Mouse (Mus musculus): ENCODE results near the gene Nsun7.
"Not testable (repeated sequence)": the region's sequence is repeated elsewhere in the genome, so short reads cannot be mapped to it uniquely, and the experiment has no call there.

The Nsun7 gene

GRCm38 (mm10) chr5:66259756-66260448 lies at the start of gene Nsun7:
TSS of gene Nsun7 (plus strand) at chr5:66259897.
- peak; percentile 75 for DNase-seq (ENCODE audit: low spot score)

DNA sequence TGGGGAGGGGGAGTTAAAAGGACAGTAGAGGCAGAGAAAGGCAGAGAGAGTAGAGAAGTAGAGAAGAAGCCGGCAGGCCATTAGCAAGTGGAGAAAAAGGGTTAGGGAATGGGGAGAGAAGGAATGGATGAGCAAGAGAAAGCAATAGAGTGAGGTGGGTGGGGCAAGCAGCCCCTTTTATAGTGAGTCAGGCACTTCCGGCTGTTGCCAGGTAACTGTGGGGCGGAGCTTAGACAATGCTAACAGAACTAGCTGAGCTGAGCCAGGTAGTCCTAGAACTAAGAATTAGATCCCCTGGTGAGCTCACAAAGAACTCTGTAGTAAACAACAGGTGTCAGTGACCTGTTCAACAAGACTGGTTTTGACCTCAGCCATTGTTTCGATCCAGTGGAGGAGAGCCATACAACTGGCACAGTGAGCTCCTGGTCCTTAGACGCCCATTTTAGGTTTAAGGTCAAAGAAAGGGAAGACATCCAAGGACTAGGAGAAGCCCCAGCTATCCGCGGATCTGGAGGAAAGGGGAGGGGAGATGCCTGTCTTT lies 45.2 kb upstream of the Nsun7 start:
- DNase-seq (ENCODE audit: low spot score), result peak; percentile 41

- DNase-seq (ENCODE audit: low spot score), result no peak
Measured at GRCm38 (mm10) chr5:66215569-66216277, 44.0 kb upstream of the Nsun7 start.

DNA sequence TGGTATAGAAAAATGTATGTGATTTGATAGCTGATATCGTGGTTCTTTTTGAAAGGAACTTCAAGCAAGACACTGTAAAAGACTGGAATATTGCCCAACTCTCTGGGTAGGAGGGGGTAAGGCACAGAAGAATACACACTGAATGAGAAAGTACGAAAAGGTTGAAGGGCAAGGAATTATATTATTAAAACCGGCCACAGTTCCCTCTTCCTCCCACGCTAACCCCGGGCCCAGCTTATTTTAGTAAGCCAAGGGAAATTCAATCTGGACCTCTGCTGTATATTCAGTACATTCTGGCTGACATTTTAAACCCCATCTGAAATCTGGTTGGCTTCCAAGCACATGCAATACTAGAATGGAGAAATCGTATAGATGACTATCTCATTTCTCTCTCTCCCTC lies 40.0 kb upstream of the Nsun7 start:
- DNase-seq (ENCODE audit: low spot score), result no peak

DNA sequence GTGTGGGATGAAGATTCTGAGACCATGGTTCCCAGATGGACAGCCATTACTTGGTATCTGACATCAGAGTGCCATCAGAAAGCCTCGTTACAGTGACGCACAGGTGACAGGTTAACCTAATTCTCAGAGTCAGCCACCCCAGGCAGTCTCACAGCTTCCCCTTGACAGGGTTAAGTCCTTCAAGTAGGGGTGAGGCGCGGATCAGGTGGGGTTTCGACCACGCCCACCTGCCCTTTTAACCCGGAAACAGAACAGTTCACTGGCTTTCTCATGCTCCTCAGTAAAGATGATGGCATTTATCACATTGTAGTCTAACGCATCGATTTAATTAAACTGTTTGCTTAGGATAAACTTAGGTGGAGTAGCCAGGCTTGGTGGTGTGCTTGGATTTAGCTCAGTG lies 39.1 kb upstream of the Nsun7 start:
- DNase-seq (ENCODE audit: low spot score), result no peak

DNA sequence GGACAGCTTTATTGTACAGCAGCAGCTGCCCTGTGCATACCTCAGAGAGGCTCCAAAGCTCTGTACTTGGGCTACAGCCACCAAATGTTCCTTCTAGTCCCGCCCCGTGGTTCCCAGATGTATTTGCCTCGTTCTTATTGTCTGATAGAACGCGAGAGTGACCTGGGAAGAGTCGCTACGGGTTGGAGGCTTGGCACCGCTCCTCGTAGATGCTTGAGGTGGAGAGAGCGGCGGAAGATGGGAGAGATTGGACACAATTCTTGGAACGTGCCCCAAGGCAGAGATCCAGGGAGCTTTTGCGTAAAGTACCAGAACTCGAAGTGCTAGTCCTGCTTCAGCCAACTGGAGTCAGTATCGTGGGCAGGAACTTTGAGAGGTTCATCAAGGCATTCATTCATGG lies 36.8 kb upstream of the Nsun7 start:
- DNase-seq (ENCODE audit: low spot score), result peak; percentile 35

DNA sequence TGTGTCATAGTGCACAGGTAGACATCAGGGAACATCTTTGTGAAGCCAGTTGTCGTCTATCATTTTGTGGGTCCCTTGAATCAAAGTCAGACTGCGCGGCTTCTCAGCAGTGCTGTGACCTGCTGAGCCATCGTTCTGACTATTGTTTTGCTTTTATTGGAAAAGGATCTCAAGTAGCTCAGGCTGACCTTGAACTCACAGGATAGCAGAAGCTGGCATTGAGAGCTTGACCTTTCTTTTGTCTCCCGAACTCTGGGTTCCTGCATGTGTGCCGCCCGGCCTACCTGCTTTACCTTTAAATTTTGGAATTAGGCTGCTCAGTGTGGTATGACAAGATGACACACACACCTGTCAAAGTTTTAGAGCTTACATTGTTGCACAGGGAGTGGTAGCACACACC lies 33.2 kb upstream of the Nsun7 start:
- DNase-seq (ENCODE audit: low spot score), result no peak

- no peak for DNase-seq (ENCODE audit: low spot score)
Measured at GRCm38 (mm10) chr5:66231660-66232269, 27.9 kb upstream of the Nsun7 start.

- DNase-seq (ENCODE audit: low spot score), result no peak
Measured at GRCm38 (mm10) chr5:66232456-66232855, 27.2 kb upstream of the Nsun7 start.

GRCm38 (mm10) chr5:66241894-66242293 lies 17.8 kb upstream of the Nsun7 start:
- DNase-seq (ENCODE audit: low spot score), result no peak

GRCm38 (mm10) chr5:66243467-66243866 lies 16.2 kb upstream of the Nsun7 start:
- DNase-seq (ENCODE audit: low spot score), result no peak

GRCm38 (mm10) chr5:66244043-66244660 lies 15.5 kb upstream of the Nsun7 start:
- no peak for DNase-seq (ENCODE audit: low spot score)

- DNase-seq (ENCODE audit: low spot score), result no peak
Measured at GRCm38 (mm10) chr5:66245958-66246497, 13.7 kb upstream of the Nsun7 start.

DNA sequence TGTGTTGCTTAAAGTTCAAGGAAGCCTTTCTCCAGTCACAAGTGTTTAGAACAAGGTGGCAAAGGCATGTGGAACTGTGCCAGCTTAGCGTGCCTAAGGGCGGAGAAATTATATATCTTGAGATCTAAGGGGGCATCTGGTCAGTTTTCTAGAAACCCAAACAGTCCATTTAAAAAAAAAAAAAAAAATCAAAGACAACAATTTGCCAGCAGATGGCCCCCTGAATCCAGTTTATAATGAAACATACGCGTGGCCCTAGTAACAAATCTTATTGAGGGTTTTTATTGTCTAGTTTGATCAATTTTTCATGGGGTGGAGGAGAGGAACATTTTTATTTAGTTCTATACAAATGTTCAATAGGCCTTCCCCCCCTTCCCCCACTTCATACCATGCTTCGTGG lies 6.5 kb upstream of the Nsun7 start:
- no peak for DNase-seq (ENCODE audit: low spot score)

DNA sequence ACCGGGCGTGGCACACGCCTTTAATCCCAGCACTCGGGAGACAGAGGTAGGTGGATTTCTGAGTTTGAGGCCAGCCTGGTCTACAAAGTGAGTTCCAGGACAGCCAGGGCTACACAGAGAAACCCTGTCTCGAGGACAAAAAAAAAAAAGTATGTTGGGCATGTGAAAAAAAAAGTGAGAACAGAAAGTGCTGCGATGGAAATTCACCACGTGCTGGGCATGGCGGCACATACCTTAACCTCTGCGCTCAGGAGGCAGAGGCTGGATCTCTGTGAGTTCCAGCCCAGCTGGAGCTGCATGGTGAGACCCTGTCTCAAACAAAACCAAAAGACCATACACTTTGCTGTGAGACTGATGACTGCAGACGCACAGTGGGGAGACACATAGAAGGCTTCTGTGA lies 4.7 kb upstream of the Nsun7 start:
- no peak for DNase-seq (ENCODE audit: low spot score)

DNA sequence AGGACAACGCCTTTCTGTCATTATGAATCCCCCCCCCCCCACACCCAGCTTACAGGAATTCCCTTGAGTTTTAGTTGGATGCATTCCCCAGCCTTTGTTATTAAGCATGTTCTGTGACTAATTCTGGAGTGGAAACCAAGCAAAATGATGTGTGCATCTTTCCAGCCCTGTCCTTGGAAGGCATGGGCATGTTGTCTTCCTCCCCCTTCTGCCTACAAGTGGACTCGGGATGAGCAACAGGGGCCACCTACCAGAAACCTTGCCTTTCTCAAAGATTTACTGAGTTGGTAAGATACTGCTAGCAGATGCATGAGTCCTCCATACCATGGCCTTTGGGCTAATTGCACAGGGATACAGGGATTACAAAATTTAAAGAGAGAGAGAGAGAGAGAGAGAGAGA lies 697 bp upstream of the Nsun7 start:
- no peak for DNase-seq (ENCODE audit: low spot score)

- not testable (repeated sequence) for DNase-seq (ENCODE audit: low spot score)
Measured at GRCm38 (mm10) chr5:66259431-66259755, 304 bp upstream of the Nsun7 start.

GRCm38 (mm10) chr5:66262475-66262874 lies 2.8 kb downstream of the Nsun7 start:
- DNase-seq (ENCODE audit: low spot score), result no peak

DNA sequence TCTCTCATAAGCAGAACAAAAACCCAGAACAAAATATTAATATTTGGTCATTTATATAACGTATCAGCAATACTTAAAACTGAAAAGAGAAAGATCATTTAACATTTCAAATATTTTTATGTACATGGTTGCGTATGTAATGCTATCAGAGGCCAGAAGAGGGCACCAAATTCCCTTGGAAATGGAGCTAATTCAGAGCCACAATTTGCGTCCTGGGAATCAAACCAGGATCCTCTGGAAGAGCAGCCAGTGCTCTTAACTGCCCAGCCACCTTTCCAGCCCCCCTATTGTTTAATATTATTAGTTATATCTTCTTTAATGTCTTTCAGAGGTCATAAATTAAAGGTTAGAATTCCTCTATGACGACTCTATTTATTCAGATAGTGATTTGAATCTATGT lies 3.7 kb downstream of the Nsun7 start:
- DNase-seq (ENCODE audit: low spot score), result no peak

DNA sequence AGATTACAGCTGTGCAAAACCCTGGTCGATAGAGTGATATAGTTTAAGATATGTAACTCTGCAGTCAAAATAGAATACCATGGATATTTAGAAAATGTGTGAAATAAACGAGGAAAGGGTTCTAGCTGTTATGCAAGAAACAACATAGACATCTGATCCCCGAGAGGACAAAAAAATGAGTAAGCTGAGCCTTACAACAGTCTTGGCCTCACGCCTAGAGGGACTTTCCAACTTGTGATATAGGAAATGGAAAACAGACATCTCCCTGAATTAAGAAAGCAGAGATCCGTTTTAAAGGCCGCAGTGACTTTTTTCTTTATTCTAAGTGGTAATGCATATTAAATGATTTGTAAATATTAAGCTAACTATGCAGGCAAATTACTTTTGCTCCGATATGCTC lies 9.9 kb downstream of the Nsun7 start:
- DNase-seq (ENCODE audit: low spot score), result no peak

DNA sequence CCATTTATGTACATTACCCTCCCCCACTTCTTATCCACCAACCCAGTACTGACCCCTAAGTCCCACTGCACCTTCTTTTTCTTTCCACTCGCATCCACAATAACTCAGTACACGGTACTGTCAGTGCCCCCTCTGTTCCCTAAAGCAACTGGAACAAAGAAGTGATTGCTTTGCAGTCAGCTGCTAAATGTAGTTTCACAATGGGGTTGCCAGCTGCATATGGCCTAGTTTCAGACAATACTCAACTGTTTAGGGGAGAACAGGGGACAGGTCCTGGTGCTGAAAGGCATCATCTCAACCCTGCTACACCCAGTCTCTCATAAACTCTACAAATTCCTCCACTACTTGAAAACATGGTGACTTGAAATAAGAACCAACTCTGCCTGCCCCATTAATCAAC lies 11.4 kb downstream of the Nsun7 start:
- DNase-seq (ENCODE audit: low spot score), result no peak

DNA sequence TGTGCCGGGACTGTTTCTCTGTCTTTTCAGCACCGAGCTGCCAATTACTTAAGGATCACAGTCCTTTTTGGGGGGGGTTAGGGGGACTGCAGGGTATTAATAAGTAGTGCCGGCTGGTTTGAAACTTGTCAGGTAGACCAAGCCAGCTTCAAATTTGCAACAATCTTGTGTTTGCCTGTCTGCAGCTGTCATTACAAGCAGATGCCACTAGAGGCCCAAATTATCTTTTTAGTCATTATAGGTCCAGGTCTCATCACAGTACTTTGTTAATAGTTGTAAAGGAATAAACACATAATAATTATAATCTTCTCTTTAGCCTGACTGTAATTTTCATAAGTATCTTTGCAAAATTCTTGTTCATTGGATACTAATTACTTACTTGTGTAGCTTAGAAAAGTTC lies 14.7 kb downstream of the Nsun7 start:
- no peak for DNase-seq (ENCODE audit: low spot score)

DNA sequence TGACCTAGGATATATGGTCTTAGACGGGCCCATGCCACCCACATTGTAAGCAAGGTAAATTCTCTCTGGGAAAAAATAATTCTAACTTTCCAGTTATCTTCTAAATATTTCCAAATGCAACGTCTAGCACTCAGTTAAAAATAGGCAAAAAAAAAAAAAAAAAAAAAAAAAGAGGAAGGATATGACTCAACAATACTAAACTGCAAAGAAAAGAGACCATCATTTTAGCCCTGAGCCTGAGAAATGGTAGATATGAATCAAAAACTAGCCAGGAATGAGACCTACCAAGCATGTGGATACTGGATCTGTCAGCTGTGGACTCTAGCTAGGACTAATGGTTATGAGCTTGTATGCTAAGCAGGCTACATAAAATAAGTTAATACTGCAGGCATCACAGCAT lies 20.0 kb downstream of the Nsun7 start:
- DNase-seq (ENCODE audit: low spot score), result no peak

Data from testis, postnatal 14 days (tissue).